Mouse (Mus musculus): ENCODE results near the gene Hic1.
A peak's percentile ranks its signal among the peaks of the same experiment; 100 is the strongest.

Hic1 gene

GRCm38 (mm10) chr11:75169405-75170080 is at the start of gene Hic1:
Gene Hic1 (minus strand): TSS chr11:75169519.
- no peak for DNase-seq (ENCODE audit: low spot score in 2 of 2)

DNA sequence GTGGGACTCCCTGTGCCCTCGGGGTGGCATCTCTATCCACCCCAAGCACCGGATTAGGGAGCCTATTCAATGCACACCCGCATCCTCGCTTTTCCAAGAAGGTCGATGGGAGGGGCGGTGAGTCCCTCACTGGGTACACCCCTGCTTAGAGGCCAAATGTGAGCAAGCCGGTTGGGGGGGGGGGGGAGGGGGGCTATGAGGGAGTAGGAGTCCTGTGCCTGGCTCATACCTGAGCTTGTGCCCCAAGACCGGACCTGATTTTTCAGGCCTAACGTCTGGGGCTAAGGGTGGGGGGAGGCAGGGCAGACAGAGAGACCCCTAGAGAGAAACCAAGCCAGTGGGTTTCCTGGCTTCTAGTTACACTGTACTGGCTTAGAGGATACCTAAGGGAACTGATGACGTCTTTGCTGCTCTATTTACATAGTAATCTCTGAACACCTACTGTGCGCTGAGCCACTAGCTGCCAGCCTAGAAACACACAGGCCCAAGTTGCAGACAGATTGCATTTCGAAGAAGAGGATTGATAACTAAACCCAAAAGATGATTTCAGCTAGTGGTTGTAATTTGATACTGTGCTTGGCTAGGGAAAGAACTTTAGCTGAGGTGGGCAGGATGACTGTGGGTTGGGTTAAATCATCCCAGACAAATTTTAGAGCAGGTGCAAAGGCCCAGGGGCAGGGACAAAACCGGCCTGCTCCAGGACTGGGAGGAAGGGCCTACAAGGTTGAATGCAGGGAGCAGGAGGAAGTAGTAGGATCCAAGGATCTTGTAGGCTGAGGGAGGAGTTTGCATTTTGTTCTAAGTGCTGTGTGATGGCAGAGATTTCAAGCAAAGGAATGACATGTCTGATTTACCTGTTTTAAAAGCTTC is 45.0 kb upstream of the Hic1 start:
- DNase-seq (ENCODE audit: low spot score in 2 of 2) = no peak

DNA sequence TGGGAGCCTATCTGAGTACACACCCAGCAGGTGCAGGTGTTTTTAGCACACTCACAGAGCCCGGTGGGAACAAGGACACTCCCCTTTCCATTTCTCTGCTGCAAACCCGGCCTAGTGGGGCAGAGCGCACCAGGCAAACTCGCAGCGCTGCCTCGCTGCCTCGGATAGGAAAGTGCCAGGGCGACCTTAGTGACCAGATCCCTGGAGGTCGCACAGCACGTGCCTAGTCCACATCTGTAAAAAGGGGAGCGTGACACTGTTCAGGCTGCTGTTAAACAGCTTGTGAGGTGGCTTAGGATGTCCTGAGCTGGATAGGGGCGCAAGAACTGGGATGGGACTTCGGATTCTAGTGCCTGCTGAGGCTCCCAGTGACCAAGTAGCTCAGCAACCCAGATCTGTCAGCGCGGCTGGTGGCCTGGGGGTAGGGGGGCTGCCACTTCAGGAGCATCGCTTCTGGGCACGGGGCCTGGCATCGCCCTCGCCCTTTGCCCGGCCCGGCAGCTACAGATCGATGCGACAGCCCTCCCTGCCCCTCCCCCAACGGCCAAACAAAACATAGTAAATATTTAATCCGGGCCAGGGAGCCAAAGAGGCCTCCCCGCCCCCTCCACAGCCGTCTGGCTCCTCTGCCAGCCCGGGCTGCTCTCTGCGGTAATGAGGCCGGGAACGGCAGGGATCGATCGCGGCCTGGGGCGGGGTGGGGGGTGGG is 44.2 kb upstream of the Hic1 start:
- no peak for DNase-seq (ENCODE audit: low spot score in 2 of 2)

- DNase-seq (ENCODE audit: low spot score in 2 of 2) = no peak
Measured at GRCm38 (mm10) chr11:75212876-75213275, 43.6 kb upstream of the Hic1 start.

GRCm38 (mm10) chr11:75212031-75212667 is 42.8 kb upstream of the Hic1 start:
- DNase-seq (ENCODE audit: low spot score in 2 of 2) = no peak

GRCm38 (mm10) chr11:75210755-75211154 is 41.4 kb upstream of the Hic1 start:
- no peak for DNase-seq (ENCODE audit: low spot score in 2 of 2)

DNA sequence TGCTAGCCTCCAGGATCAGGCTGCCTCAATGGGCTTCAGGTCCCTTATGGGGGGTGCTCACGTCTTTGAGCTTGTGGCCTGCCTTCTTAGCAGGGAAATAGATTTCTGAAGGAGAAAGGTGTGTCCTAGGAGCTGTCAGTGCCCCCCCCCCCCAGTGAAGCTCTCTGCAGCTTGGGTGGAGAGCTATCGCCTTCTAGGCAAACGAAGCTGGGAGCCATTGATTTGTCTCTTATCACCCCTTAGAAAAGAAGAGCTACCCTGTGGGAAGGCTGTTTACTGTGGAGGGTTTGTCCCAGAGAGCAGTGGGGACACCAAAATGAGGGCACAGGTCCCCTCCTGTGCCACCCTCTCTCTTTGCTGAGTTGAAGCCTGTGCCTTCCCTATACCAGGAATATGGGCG is 40.8 kb upstream of the Hic1 start:
- no peak for DNase-seq (ENCODE audit: low spot score in 2 of 2)

DNA sequence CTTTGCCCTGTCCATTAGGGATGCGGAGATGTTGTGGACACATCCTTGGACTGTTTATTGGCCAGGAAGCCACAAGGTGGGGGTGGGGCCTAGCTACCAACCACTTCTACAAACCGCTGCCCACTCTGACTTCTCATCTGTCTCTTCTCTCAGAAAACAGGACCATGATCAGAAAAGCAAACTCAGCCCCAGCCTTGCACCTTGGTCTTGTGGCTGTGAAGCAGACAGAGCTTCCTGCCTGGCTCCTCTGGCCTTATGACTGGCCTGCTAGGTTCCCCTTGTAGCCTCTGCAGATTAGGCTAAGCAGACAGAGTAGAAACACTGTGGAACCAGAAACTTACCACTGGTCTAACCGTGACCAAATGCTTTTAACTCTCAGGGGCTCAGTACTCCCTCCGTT is 40.0 kb upstream of the Hic1 start:
- no peak for DNase-seq (ENCODE audit: low spot score in 2 of 2)

DNA sequence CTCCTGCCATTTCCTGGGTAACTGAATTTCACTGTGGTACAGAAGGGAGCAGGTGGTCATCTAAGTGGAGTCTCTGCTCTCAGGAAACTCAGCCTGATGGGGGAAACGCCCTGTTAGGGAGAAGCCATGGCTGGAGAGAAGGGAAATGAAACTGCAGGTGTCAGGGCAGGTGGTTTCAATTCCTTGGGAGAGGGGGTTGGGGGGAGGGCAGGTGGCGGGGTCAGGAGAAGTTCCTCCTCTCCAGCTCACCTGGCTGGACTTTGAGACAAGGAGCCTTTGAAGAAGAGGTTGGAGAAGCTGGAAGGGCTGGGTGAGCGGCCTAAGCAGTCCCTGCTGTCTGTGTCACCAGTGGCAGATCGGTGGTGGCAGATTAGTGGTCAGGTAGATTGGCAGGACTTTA is 37.0 kb upstream of the Hic1 start:
- no peak for DNase-seq (ENCODE audit: low spot score in 2 of 2)

DNA sequence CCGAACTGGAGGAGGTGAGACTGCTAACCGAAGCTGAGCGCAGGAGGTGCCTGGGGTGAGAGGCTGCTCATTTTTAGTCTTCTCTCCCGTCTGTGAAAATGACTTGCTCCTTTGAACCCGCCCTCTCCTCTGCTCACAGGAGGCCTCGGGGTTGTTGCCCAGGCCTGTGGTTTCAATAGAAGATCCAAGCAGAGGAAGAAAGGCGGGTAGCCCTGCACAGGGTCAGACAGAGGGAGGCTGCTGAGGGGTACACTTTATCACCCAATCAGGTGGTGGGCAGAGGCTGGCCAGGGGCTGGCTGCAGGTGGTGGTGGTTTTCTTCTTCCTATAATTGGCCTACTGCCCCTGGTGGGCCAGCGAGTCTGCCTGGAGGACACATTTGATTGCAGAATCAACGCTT is 35.2 kb upstream of the Hic1 start:
- DNase-seq (ENCODE audit: low spot score in 2 of 2) = no peak

DNA sequence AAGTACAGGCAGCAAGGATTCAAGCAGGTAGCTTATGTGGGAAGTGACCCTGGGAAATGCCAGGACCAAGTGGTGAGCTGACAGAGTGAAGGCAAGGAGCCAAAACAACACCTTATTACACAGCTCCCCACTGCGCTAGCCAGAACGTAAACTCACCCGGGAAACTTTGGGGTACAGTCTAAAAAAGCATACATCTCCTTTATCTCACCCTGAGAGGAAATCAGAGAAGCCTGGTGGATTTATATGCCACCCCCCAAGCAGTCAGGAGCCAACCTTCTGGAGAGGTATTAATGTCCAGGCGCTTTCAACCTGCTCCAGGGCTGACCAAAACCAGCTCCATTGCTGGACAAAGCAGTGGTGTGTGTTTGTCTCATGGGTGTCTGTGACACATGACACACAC is 34.6 kb upstream of the Hic1 start:
- no peak for DNase-seq (ENCODE audit: low spot score in 2 of 2)

GRCm38 (mm10) chr11:75201721-75202120 is 32.4 kb upstream of the Hic1 start:
- DNase-seq (ENCODE audit: low spot score in 2 of 2) = no peak

DNA sequence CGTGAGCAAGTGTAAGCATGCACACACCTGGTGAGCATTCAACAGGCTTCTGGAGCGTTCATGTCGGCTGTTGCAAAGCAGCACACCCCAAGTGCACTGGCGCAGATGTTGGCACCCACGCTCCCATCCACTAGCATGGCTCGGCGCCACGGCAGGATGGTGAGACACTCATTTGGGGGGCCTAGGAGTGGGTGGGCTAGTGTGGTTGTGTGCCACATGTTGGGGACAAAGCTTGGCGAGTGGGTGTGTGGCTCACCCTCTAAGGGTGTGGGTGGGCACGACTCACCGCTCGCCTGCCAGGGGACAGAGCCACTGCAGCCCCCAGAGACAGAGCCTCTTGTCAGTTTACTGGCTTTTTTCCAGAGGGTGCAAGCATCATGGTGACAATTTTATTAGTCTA is 31.6 kb upstream of the Hic1 start:
- no peak for DNase-seq (ENCODE audit: low spot score in 2 of 2)

DNA sequence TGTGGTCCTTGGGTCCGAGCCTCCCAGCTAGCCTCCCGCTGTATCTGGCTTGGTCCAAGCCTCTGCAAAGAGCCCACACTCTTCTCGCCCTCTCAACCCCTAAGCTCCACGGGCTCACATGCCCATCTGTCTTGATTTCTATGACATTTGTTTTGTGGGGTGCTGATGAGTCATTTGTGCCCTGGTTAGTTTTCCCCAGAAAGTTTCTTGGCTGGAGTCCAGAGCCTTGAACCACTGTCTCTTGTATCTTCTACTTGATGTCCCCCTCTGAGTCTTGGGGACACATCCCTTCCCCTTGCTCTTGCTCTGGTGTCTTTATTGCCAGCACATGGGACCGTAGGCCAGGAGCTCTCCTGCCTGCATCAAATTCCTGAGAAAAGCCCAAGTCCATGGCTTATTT is 30.6 kb upstream of the Hic1 start:
- DNase-seq (ENCODE audit: low spot score in 2 of 2) = no peak

DNA sequence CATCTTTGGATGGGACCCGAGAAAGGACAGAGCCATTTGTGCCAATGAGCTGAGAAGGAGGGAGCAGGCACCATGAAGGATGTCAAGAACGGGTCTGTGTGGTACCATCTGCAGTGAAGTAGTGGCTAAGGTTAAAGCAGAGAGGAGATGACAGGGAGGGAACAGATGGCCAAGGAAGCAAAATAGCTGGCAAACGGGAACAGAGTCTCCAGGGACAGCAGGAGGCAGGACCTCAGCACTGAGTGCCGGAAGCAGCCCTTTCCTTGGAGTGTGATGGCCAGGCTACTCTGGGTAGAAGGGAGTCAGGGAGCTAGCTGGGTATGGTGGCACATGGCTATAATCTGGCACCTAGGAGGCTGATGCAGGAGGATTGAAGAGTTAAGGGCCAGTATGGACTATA is 29.5 kb upstream of the Hic1 start:
- DNase-seq (ENCODE audit: low spot score in 2 of 2) = no peak

DNA sequence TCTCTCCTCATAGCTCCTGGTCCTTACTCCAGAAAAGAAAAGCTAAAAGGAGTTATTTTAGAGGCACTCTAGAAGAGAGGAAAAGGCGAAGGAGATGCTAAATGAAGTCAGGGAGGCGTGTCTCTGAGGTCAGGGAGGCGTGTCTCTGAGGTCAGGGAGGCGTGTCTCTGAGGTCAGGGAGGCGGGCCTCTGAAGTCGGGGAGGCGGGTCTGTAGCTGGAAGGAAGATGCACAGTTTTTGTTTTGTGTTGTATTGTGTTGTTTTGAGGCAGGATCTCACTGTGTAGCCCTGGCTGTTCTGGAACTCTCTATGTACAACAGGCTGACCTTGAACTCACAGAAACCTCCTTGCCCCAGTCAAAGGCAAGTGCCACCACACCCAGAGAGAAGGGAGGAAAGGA is 28.6 kb upstream of the Hic1 start:
- no peak for DNase-seq (ENCODE audit: low spot score in 2 of 2)

GRCm38 (mm10) chr11:75196131-75196530 is 26.8 kb upstream of the Hic1 start:
- no peak for DNase-seq (ENCODE audit: low spot score in 2 of 2)

DNA sequence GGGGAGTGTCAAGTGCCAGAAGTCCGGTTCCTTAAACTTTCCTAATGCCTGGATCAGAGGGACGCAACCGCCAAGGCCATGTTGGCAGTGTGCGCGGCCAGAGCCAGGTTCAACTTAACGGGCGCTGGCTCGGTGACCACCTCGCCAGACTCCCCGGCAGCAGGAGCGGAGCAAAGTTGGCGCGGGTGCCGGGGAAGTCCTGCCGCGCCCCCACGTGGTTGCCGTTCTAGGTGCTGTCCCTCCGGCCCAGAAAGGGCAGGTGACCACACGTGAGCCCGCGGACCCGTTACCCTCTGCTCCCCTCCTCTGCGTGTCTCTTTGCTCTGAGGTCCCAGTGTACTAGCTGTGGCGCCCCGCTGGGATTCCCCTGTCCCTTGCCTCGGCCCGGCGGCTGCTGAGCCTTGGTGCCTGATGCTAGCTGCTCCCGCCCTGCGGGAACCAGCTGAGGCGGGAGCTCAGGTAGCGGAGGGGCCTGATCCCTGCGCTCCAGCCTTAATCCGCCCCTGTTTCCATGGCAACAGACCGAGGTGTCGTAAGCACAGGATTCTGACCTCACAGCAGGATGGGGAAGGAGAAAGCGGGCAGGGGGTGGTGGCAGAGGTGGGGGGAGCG is 25.6 kb upstream of the Hic1 start:
- peak in 1 of 2 experiments; percentile 59 for DNase-seq (ENCODE audit: low spot score in 2 of 2)

- no peak for DNase-seq (ENCODE audit: low spot score in 2 of 2)
Measured at GRCm38 (mm10) chr11:75194121-75194849, 25.0 kb upstream of the Hic1 start.

DNA sequence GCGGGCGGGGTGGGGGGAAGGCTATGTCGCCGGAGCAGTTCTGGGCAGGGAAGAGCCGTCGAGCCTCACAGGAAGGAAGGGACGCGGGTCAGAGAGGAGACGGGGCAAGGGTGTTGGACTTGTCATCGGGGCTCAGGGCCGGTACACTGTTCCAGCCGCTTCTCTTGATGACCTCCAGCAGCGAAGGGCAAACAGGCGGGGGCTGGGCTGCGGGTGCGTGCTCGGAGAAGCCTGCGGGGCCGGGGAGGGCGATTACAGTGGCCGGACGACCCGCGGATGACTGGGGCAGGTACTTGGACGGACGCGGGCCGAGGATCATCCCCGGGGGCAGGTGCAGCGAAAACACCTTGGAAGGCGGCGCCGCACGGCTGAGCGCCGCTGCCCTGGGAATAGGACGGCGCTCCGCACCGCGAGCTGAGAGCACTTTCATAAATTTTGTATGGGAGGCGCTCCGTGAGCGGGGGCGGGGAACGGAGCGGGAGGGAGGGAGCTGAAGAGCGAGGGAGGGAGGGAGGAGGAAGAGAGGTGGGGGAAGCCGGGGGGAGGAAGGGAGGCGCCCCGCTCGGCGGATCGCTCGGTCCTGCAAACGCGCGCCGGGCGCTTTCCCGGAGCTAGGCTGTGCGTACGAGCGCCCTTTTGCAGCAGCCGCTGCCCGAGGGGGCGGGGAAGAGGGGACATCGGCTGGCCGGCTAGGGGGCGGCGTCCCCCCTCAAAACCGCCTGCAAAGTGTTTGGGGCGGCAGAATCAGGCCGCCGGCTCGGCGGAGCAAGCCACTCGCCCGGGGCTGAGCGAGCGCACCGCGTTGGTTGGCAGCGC is 24.1 kb upstream of the Hic1 start, which contains the start of gene Rtn4rl1:
TSS of gene Rtn4rl1 (plus strand) at position 528 of the 816 bp plus-strand sequence.
- peak in 1 of 2 experiments; percentile 71 for DNase-seq (ENCODE audit: low spot score in 2 of 2)
